Mouse (Mus musculus): ENCODE data around the gene Rab10. TPM values are rescaled to one million over a fixed set of nuclear protein-coding genes. Genes with fewer than 3 reads are reported as not detected.
"Not testable (repeated sequence)": the region's sequence is repeated elsewhere in the genome, so short reads cannot be mapped to it uniquely, and the experiment has no call there.

Gene Rab10
- total RNA-seq, 2 experiments from 2014 or later = 152 to 156 TPM

- not testable (repeated sequence) for DNase-seq (ENCODE audit: low spot score in 2 of 2)
Observed at GRCm38 (mm10) chr12:3297622-3298021, 12.1 kb downstream of the Rab10 start.

- DNase-seq (ENCODE audit: low spot score in 2 of 2) = no peak
Observed at GRCm38 (mm10) chr12:3296056-3296455, 13.7 kb downstream of the Rab10 start.

- no peak for DNase-seq (ENCODE audit: low spot score in 2 of 2)
Observed at GRCm38 (mm10) chr12:3291849-3292248, 17.9 kb downstream of the Rab10 start.

- no peak for DNase-seq (ENCODE audit: low spot score in 2 of 2)
Observed at GRCm38 (mm10) chr12:3291038-3291437, 18.7 kb downstream of the Rab10 start.

GRCm38 (mm10) chr12:3288440-3288839, 21.3 kb downstream of the Rab10 start:
- no peak for DNase-seq (ENCODE audit: low spot score in 2 of 2)

- no peak for DNase-seq (ENCODE audit: low spot score in 2 of 2)
Observed at GRCm38 (mm10) chr12:3285919-3286318, 23.9 kb downstream of the Rab10 start.

- DNase-seq (ENCODE audit: low spot score in 2 of 2) = peak in 1 of 2 experiments; percentile 28
Observed at GRCm38 (mm10) chr12:3285377-3285776, 24.4 kb downstream of the Rab10 start.

GRCm38 (mm10) chr12:3284463-3284862, 25.3 kb downstream of the Rab10 start:
- no peak for DNase-seq (ENCODE audit: low spot score in 2 of 2)

GRCm38 (mm10) chr12:3283829-3284440, 25.8 kb downstream of the Rab10 start:
- no peak for DNase-seq (ENCODE audit: low spot score in 2 of 2)

GRCm38 (mm10) chr12:3282954-3283353, 26.8 kb downstream of the Rab10 start:
- DNase-seq (ENCODE audit: low spot score in 2 of 2) = no peak

GRCm38 (mm10) chr12:3282520-3282919, 27.2 kb downstream of the Rab10 start:
- DNase-seq (ENCODE audit: low spot score in 2 of 2) = no peak

GRCm38 (mm10) chr12:3278880-3279339, 30.9 kb downstream of the Rab10 start:
- no peak for DNase-seq (ENCODE audit: low spot score in 2 of 2)

GRCm38 (mm10) chr12:3270818-3271217, 39.0 kb downstream of the Rab10 start:
- DNase-seq (ENCODE audit: low spot score in 2 of 2) = no peak

- no peak for DNase-seq (ENCODE audit: low spot score in 2 of 2)
Observed at GRCm38 (mm10) chr12:3267397-3267796, 42.4 kb downstream of the Rab10 start.

- DNase-seq (ENCODE audit: low spot score in 2 of 2) = no peak
Observed at GRCm38 (mm10) chr12:3265188-3265587, 44.6 kb downstream of the Rab10 start.

GRCm38 (mm10) chr12:3264449-3264848, 45.3 kb downstream of the Rab10 start:
- no peak for DNase-seq (ENCODE audit: low spot score in 2 of 2)

GRCm38 (mm10) chr12:3261596-3261995, 48.2 kb downstream of the Rab10 start:
- no peak for DNase-seq (ENCODE audit: low spot score in 2 of 2)

GRCm38 (mm10) chr12:3255966-3256365, 53.8 kb downstream of the Rab10 start:
- DNase-seq (ENCODE audit: low spot score in 2 of 2) = no peak

GRCm38 (mm10) chr12:3255435-3255834, 54.3 kb downstream of the Rab10 start:
- DNase-seq (ENCODE audit: low spot score in 2 of 2) = no peak

GRCm38 (mm10) chr12:3253591-3253990, 56.2 kb downstream of the Rab10 start:
- no peak for DNase-seq (ENCODE audit: low spot score in 2 of 2)

- no peak for DNase-seq (ENCODE audit: low spot score in 2 of 2)
Observed at GRCm38 (mm10) chr12:3246091-3246490, 63.7 kb downstream of the Rab10 start.

- no peak for DNase-seq (ENCODE audit: low spot score in 2 of 2)
Observed at GRCm38 (mm10) chr12:3239544-3239943, 70.2 kb downstream of the Rab10 start.

GRCm38 (mm10) chr12:3238361-3239051, 71.3 kb downstream of the Rab10 start:
- DNase-seq (ENCODE audit: low spot score in 2 of 2) = no peak
